Mouse (Mus musculus): ENCODE data around the gene AI597479. TPM values are rescaled to one million over a fixed set of nuclear protein-coding genes. Genes with fewer than 3 reads are reported as not detected.
"Not testable (repeated sequence)": the region's sequence is repeated elsewhere in the genome, so short reads cannot be mapped to it uniquely, and the experiment has no call there.

The AI597479 gene
- polyA plus RNA-seq, 1 experiment from 2014 or later, result 26.4 TPM

DNA sequence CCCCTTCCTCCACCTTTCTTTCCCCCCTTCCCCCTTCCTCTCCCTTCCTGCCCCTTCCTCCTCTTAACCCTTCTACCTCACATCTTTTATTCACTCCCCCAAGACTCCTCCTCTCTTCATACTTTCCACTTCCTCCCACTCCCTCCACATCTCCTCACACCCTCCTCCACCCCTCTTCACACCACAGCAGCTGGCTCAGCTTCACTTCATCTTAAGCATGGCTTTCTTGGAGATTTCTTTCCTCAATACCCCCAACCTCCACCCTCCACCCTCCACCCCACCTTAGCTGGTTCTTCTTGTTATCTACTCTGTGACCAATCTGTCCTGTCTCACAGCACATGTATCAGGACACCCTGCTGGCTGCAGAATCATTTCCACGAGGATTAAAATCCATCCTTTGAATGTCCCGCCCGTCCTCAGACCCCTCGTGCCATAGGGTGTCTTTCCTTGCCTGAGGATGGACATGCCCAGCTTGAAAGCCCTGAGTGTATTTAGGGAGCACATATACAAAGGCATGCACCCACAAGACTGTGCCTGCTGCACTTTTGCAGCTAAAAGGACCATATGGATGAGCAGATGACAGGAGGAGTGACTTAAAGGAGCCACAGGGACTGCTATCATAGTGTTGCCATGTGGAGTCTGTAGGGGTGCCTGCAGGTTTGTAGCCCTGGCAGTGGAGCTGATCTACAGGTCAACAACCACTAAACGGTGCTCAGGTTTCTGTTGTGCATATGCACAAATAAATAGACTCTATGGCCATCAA lies 31.9 kb downstream of the AI597479 start:
- H3K27me3 ChIP-seq (ENCODE audit: insufficient read depth, poor library complexity, severe bottlenecking), result no peaks in the 10 kb centered on the region
- 67% methylated on average over 5 of the region's 5 CpGs for WGBS
- no peak overlapping the region for H3K4me3 ChIP-seq
- H3K9me3 ChIP-seq, result no peaks in the 10 kb centered on the region
- peaks cover 19% of the 10 kb centered on the region for H3K4me1 ChIP-seq
- H3K36me3 ChIP-seq, result peaks cover 83% of the 10 kb centered on the region
- DNase-seq (ENCODE audit: low spot score), result peak; percentile 55
- no peak overlapping the region for H3K27ac ChIP-seq

DNA sequence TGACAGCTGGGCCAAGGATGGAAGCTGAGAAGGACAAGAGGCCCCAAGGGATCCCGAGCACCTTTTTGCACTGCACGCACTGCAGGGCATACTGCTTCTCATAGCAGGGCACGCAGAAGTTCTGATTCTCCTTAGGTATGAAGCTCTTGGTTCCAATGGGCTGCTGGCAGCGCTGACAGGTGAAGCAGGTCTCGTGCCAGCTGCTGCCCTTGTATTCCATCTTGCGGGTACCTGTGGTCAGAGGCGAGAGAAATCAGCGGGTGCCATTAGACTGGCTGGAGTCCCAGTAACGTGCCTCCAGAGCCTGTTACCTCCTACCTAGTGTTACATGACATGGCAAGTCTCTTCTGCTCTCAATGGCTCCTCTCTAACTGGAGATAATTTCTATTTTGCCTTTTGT lies 33.1 kb downstream of the AI597479 start:
- H3K27ac ChIP-seq, result no peak overlapping the region
- WGBS, result 85% methylated on average over 9 of the region's 9 CpGs
- peaks cover 86% of the 10 kb centered on the region for H3K36me3 ChIP-seq
- DNase-seq (ENCODE audit: low spot score), result peak; percentile 70
- no peaks in the 10 kb centered on the region for H3K9me3 ChIP-seq
- H3K4me3 ChIP-seq, result no peak overlapping the region
- H3K27me3 ChIP-seq (ENCODE audit: insufficient read depth, poor library complexity, severe bottlenecking), result no peaks in the 10 kb centered on the region
- H3K4me1 ChIP-seq, result peaks cover 22% of the 10 kb centered on the region

DNA sequence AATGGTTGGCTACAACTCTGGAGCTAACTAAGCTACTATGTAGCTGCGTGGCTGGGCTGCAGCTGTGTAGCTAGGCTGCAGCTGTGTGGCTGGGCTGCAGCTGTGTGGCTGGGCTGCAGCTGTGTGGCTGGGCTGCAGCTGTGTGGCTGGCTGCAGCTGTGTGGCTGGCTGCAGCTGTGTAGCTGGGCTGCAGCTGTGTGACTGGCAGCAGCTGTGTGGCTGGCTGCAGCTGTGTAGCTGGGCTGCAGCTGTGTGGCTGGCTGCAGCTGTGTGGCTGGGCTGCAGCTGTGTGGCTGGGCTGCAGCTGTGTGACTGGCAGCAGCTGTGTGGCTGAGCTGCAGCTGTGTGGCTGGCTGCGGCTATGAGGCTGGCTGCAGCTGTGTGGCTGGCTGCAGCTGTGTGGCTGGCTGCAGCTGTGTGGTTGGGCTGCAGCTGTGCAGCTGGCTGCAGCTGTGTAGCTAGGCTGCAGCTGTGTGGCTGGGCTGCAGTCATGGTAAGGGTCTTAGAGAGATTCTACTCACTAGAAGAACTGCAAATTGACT lies 38.0 kb downstream of the AI597479 start:
- not testable (repeated sequence) for H3K9me3 ChIP-seq; H3K4me3 ChIP-seq; H3K27ac ChIP-seq; H3K27me3 ChIP-seq (ENCODE audit: insufficient read depth, poor library complexity, severe bottlenecking); DNase-seq (ENCODE audit: low spot score)
- Histone ChIP-seq H3K4me1 (peaks cover 11% of the 10 kb centered on the region), H3K36me3 (peaks cover 77% of the 10 kb centered on the region)
- 79% methylated on average over 2 of the region's 2 CpGs for WGBS

DNA sequence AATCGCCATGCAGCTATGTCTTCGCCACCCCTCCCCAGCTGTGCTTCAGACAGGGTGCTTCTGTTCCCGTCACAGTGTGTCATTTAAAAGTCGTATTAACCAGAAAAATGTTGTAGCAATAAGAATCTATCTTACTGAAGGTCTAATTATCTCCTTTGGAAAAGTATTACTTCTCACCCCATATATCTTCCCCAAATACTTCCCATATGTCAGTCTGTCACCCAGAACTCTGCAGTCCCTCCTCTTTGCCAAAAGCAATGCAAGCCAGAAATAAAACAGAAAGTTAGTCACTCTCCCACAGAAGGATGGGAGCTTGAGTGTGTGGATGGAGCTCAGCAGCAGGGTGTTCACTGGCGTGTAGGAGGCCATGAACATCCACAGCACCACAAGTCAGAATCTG lies 38.8 kb downstream of the AI597479 start:
- Histone ChIP-seq H3K9me3 (no peaks in the 10 kb centered on the region), H3K27ac (no peak overlapping the region), H3K27me3 (ENCODE audit: insufficient read depth, poor library complexity, severe bottlenecking) (no peaks in the 10 kb centered on the region), H3K4me1 (peaks cover 17% of the 10 kb centered on the region), H3K4me3 (no peak overlapping the region), H3K36me3 (peaks cover 77% of the 10 kb centered on the region)
- DNase-seq (ENCODE audit: low spot score), result no peak
- WGBS, result 83% methylated on average over 5 of the region's 5 CpGs

DNA sequence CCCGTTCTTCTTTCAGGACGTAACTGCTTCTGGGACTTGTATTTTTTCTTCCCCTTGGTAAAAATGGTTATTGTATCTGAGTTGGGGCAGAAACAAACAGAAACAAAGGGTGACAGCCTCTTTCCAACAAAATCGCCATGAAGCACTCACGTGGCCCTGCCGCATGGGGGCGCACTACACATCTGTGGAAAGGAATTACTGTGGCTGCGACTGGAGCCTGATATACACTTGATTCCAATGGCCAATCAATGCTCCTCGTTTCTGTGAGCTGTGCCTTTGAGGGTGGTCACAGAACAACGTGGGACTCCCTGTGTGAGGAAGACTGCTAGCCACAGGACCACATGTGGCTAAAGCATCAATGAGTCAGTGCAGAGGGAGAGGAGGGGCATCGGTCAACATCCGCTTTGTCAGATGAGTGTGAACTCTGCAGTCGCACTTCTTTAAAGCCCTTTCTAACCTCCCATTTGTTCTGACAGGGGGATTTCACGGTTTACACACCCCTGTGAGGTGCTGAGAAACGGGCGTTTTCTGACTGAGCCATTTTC lies 39.8 kb downstream of the AI597479 start:
- Histone ChIP-seq H3K27me3 (ENCODE audit: insufficient read depth, poor library complexity, severe bottlenecking) (no peaks in the 10 kb centered on the region), H3K4me3 (no peak overlapping the region), H3K4me1 (peaks cover 17% of the 10 kb centered on the region), H3K27ac (no peak overlapping the region), H3K9me3 (no peaks in the 10 kb centered on the region), H3K36me3 (peaks cover 73% of the 10 kb centered on the region)
- no peak for DNase-seq (ENCODE audit: low spot score)
- 67% methylated on average over 15 of the region's 15 CpGs for WGBS

DNA sequence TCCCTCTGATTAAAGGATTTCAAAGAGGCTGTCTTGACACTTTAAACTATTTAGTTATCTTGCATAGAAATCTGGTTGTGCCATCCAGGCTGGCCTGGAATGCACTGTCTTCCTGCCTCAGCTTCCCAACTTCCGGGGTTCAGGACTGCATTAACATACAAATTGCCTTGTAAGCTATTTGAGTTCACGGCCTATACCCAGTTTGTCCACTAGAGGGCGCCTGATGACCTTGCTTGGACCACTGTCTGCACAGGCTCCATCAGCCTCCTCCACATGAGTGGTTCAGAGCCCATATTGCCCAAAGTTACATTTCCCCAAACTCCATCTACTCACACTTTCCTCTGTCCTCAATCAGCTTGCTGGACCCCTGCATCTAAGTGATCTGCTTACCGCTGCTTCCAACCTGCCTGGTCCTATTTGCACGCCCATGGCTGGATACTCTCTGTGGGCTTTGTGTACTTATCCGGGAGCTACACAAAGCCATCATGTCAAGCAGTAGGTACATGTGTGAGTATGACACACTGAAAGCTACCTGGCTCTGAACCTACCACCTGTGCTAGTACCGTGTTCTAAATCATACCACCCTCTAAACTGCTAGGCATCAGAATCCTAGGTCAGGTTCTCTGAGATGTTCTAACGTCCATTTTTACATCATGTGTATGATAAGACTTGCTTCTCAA lies 41.2 kb downstream of the AI597479 start:
- DNase-seq (ENCODE audit: low spot score), result peak; percentile 90
- no peaks in the 10 kb centered on the region for H3K9me3 ChIP-seq
- no peak overlapping the region for H3K27ac ChIP-seq
- 45% methylated on average over 8 of the region's 8 CpGs for WGBS
- no peak overlapping the region for H3K4me3 ChIP-seq
- peaks cover 74% of the 10 kb centered on the region for H3K36me3 ChIP-seq
- H3K27me3 ChIP-seq (ENCODE audit: insufficient read depth, poor library complexity, severe bottlenecking), result no peaks in the 10 kb centered on the region
- H3K4me1 ChIP-seq, result peaks cover 28% of the 10 kb centered on the region

DNA sequence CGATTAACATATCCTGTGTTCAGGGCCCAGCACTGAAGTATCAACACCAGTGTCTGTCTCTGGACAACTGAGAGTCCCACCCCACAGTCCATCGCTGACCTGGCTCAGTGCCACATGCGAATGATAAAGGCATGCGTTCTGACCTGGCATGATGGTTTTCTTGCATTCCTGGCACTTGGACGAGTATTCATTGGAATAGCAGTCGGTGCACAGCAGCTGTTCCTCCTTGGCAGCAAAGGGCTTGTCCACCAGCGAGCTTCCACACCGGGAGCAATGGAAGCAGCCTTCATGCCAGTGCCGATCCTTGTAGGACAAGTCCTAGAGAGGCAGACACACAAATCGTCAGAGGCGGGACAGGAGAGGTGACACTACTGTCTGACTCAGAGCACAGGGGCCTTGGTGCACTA lies 43.0 kb downstream of the AI597479 start:
- Histone ChIP-seq H3K36me3 (peaks cover 72% of the 10 kb centered on the region), H3K27ac (0 out of 2 replicates have a peak overlapping the region, but pooled peaks have one; percentile 7)
- DNase-seq (ENCODE audit: low spot score), result no peak

DNA sequence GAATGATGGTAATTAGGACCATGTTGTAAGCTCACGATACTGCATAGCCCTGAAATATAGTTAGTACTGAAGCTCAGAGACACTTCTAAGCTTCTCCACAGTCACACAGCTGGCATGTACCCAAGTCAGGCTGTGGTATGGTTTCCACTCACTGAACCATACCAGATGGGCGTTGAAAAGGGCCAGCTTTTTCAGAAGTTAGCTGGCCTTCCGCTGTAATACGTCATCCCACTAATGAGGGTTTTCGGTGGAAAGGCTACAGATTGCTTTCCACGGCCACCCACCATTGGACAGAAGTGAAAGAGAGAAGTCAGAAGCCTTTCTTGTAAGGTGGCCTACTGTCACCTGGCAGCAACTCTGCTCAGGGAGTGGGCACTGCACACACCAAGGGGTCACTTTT lies 44.3 kb downstream of the AI597479 start:
- H3K9me3 ChIP-seq, result no peaks in the 10 kb centered on the region
- no peak overlapping the region for H3K4me3 ChIP-seq
- H3K27me3 ChIP-seq (ENCODE audit: insufficient read depth, poor library complexity, severe bottlenecking), result no peaks in the 10 kb centered on the region
- WGBS, result 87% methylated on average over 6 of the region's 6 CpGs
- no peak overlapping the region for H3K27ac ChIP-seq
- H3K36me3 ChIP-seq, result peaks cover 64% of the 10 kb centered on the region
- H3K4me1 ChIP-seq, result peaks cover 33% of the 10 kb centered on the region
- DNase-seq (ENCODE audit: low spot score), result no peak

More for the DNA sequence above, 43.0 kb downstream of the AI597479 start:
- H3K9me3 ChIP-seq, result no peaks in the 10 kb centered on the region
- peaks cover 30% of the 10 kb centered on the region for H3K4me1 ChIP-seq
- no peak overlapping the region for H3K4me3 ChIP-seq
- H3K27me3 ChIP-seq (ENCODE audit: insufficient read depth, poor library complexity, severe bottlenecking), result no peaks in the 10 kb centered on the region
- 70% methylated on average over 11 of the region's 11 CpGs for WGBS

DNA sequence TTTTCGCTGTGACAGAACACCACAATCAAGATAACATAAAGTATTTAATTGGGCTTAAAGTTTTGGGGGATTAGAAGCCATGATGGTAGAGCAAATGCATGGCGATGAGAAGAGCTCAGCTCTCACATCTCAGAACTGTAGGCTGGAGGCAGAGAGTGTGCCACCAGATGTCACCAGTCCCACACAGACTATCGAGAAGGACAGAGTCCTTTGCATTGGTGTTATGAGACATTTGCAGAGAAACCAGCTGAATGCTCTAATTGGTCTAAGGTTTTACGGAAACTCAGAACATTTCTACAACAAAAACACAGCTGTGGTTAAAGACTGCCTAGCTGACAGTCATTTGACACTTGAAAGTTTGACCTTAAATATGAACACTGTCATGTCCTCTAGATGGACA lies 44.8 kb downstream of the AI597479 start:
- Histone ChIP-seq H3K27me3 (ENCODE audit: insufficient read depth, poor library complexity, severe bottlenecking) (no peaks in the 10 kb centered on the region), H3K9me3 (no peaks in the 10 kb centered on the region), H3K4me3 (no peak overlapping the region), H3K36me3 (peaks cover 60% of the 10 kb centered on the region), H3K4me1 (peaks cover 35% of the 10 kb centered on the region), H3K27ac (no peak overlapping the region)
- 78% methylated on average over 4 of the region's 4 CpGs for WGBS
- no peak for DNase-seq (ENCODE audit: low spot score)

DNA sequence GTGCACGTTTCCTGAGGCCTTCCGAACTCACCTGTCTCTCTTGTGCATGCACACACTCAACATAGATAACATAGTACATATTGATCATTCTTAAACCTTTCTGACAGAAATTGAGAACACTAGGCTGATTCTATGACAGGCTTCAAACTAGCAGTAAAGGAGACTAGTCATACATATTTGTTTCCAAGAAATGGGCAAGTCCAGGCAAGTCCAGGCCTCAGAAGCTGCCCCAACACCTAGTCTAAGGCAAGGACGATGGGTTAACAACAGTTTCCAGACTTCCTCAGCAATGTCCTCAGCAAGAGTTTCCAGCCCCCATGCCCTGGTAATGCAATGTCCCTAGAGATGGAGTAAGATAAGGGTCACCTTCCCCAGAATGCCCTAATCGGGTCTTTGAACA lies 45.3 kb downstream of the AI597479 start:
- DNase-seq (ENCODE audit: low spot score), result no peak
- 83% methylated on average over 4 of the region's 4 CpGs for WGBS
- Histone ChIP-seq H3K27me3 (ENCODE audit: insufficient read depth, poor library complexity, severe bottlenecking) (no peaks in the 10 kb centered on the region), H3K9me3 (no peaks in the 10 kb centered on the region), H3K4me1 (peaks cover 41% of the 10 kb centered on the region), H3K27ac (no peak overlapping the region), H3K4me3 (no peak overlapping the region), H3K36me3 (peaks cover 63% of the 10 kb centered on the region)

DNA sequence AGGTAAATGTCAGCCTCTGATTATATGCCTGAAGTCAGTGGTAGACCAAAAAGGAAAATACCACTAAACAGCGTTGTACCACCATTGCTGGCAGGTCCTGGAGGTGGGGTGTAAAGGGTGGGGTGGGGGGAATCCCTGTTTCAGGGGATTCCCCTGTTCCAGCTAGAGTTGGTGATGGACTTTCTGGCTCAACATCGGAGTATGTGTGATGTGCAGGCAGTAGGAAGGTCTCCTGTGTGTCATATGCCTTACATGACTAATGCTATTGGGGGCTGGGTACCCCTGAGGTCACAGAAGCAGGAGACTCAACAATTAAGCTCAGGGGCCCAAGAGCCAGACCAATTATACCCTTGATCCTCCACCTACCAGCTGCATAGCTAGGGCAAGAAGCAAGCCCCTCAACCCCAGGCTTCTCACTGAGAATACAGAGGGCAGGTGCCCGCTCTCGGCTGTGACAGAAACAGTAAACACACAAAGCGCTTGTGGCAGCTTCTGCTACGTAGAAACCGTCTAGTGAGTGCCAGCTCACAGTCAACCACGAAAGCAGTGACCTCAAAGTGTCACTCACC lies 45.9 kb downstream of the AI597479 start:
- no peak for DNase-seq (ENCODE audit: low spot score)
- Histone ChIP-seq H3K4me1 (peaks cover 43% of the 10 kb centered on the region), H3K27ac (no peak overlapping the region), H3K4me3 (no peak overlapping the region), H3K36me3 (peaks cover 69% of the 10 kb centered on the region), H3K9me3 (no peaks in the 10 kb centered on the region), H3K27me3 (ENCODE audit: insufficient read depth, poor library complexity, severe bottlenecking) (no peaks in the 10 kb centered on the region)
- WGBS, result 90% methylated on average over 8 of the region's 8 CpGs

DNA sequence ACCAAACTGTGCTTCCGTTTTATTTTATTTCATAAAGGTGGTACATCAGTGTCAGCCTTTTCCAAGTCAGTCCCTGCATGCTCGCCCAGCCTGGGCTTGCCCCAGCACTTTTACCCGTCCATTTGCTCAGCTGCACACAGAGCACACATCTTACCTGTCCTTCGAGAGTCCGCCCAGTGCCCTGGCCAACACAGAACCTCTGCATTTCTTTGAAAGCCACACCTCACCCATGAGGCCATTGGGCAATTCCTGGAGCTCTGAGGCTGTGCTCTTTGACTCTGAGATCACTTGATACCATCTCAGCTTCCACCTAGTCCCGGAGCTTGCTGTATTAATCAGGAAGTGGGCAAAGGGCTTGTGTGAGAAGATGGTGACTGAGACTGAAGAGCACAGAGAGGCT lies 46.9 kb downstream of the AI597479 start:
- Histone ChIP-seq H3K4me1 (peaks cover 43% of the 10 kb centered on the region), H3K36me3 (peaks cover 71% of the 10 kb centered on the region)

DNA sequence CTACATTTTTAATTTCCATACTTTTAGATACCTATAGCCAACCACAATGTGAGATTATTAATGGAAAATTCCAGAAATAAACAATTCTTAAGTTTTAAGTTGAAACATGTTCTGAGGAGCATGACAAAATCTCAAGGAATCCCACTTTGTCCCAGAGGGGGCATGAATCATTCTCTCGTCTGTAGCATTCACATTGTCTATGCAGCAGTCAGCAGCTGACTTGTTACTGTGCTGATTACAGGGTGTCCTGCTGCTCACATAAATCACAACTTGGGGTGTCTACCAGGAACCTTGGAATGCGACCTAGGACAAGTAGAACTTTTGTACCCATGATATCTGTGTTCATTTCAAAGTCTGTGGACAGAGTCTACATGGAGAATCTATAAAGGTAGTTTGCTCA lies 49.0 kb downstream of the AI597479 start:
- Histone ChIP-seq H3K36me3 (peaks cover 77% of the 10 kb centered on the region), H3K27ac (no peak overlapping the region), H3K9me3 (no peaks in the 10 kb centered on the region), H3K4me3 (no peak overlapping the region), H3K4me1 (peaks cover 37% of the 10 kb centered on the region; the same call in 1 of the 2 replicates), H3K27me3 (ENCODE audit: insufficient read depth, poor library complexity, severe bottlenecking) (no peaks in the 10 kb centered on the region)
- no peak for DNase-seq (ENCODE audit: low spot score)
- 63% methylated on average over 2 of the region's 2 CpGs for WGBS

More for the DNA sequence above, 46.9 kb downstream of the AI597479 start:
- Histone ChIP-seq H3K9me3 (no peaks in the 10 kb centered on the region), H3K27ac (no peak overlapping the region), H3K4me3 (no peak overlapping the region), H3K27me3 (ENCODE audit: insufficient read depth, poor library complexity, severe bottlenecking) (no peaks in the 10 kb centered on the region)
- DNase-seq (ENCODE audit: low spot score), result no peak
- whole genome bisulfite sequencing, result 80% methylated on average over 6 of the region's 6 CpGs

All from heart, embryonic 10.5 days (tissue).